Mouse (Mus musculus): ENCODE data around the gene Fkbp11.

Fkbp11 gene

DNA sequence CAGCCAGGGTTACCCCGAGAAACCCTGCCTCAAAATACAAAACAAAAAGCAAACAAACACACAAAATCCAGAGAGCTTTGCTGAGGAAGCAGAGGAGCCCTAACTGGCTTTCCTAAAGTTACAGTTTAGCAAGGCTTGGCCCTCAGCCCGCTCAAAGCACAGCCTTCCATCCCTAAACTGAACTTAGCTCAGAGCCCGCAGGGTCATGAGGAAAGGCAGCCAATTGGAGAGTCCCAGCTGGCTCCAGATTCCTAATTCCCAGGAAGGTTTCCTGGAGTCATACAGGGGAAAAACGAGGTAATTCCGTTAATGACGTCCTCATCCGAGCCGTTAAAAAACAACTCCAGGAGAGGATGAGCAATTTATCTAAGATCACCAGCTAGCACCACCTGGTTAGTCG lies 32.3 kb downstream of the Fkbp11 start:
- Histone ChIP-seq H3K27me3 (ENCODE audit: control insufficient read depth, insufficient read depth, low read length, poor library complexity, severe bottlenecking) (0 out of 2 replicates have a peak, but pooled peaks cover 1% of the 10 kb centered on the region), H3K36me3 (ENCODE audit: control insufficient read depth, insufficient read depth, low read length, poor library complexity, severe bottlenecking) (no peaks in the 10 kb centered on the region)
- DNase-seq (ENCODE audit: low read depth, low spot score) = no peak

DNA sequence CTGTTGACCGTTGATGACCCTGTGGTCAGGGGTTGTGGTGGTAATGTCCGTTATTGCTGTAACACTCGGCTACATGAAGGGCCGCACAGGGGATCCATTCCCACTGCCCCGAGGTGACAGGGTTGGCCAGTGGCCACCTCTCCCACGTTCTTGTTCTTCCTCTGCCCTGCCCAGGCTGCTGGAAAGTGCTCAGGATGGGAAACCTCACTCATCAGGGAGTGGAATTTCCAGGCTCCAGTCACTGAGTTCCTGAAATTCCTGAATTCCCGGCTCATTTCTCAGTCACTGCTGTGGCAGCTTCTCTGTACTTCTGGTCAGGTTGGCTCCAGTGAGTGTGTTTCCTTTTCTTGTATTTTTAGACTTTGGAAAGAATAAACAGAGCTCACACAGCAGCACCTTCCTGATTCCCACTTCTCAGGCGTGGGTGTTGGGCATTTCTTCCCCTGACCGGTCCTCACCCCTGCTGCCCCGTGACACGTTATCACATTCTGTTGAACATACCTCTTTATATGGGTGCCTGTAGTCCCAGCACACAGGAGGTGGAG lies 35.8 kb downstream of the Fkbp11 start:
- H3K36me3 ChIP-seq (ENCODE audit: control insufficient read depth, insufficient read depth, low read length, poor library complexity, severe bottlenecking) = no peaks in the 10 kb centered on the region
- H3K27me3 ChIP-seq (ENCODE audit: control insufficient read depth, insufficient read depth, low read length, poor library complexity, severe bottlenecking) = no peaks in the 10 kb centered on the region
- no peak for DNase-seq (ENCODE audit: low read depth, low spot score)

DNA sequence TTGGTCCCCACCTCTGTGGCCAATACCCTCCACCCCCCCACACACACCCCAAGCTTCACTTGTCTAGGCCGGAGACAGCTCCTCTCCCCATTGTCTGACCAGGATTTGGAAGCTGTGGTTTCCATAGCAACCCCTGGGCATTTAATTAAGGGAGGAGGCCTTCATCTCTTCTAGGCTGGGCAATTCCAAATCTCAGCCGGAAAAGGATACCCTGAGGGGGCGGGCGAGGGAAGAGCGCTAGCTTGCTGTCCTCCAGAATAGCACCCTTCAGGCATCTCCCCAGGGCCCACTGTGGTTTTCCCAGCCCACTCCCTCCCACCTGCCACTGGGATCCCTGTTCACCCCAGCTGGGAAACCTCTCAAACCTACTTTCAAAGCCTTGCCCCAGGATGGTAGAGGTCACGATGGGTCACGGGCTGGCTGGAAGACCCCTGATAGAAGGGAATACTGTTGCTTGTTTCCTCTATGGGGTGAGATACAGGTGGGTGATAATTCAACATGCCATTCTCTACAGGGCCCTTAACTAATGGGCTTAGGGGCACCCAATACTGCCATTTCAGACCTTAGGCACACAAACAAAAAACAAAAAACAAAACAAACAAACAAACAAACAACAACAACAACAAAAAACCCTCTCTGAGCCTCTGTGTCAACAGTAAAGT lies 36.4 kb downstream of the Fkbp11 start:
- H3K27me3 ChIP-seq (ENCODE audit: control insufficient read depth, insufficient read depth, low read length, poor library complexity, severe bottlenecking) = no peaks in the 10 kb centered on the region
- H3K36me3 ChIP-seq (ENCODE audit: control insufficient read depth, insufficient read depth, low read length, poor library complexity, severe bottlenecking) = no peaks in the 10 kb centered on the region

DNA sequence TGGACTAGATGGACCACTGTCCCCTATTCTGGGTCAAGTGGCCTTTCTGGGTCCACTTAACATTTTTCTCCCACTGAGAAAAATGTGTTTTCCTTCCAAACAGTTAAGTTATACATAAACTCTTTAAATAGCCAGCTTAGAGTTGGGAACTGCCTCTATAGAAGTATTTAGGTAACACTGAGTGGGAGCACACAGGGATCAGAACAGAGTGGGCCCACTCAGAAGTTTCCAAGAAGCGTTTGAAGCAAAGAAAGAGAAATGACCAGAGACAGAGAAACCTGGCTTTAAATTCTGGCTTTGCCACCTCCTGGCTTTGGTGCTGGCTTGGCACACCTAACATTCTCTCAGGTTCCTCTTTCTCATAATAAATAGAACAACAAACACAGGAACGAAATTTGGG lies 38.3 kb downstream of the Fkbp11 start:
- Histone ChIP-seq H3K27me3 (ENCODE audit: control insufficient read depth, insufficient read depth, low read length, poor library complexity, severe bottlenecking) (no peaks in the 10 kb centered on the region), H3K36me3 (ENCODE audit: control insufficient read depth, insufficient read depth, low read length, poor library complexity, severe bottlenecking) (no peaks in the 10 kb centered on the region)
- DNase-seq (ENCODE audit: low read depth, low spot score) = no peak

More for the DNA sequence above, 36.4 kb downstream of the Fkbp11 start:
- no peak for DNase-seq (ENCODE audit: low read depth, low spot score)

DNA sequence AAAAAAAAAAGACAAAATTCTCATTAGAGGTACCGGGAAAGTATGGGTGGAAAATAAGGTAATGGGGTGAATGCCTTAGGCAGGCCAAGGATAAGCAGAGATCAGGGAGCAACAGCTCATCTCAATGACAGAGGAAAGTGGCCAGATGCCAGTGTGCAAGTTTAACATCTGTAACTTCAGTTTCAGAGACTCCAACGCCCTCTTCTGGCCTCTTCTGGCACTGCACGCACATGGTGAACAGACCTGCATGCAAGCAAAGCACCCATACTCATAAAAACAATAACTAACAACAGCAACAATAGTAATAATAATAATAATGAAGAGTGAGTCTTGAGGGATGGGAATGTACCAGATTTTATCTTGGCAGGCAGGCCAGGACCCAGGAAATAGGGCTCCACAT lies 42.1 kb downstream of the Fkbp11 start:
- H3K36me3 ChIP-seq (ENCODE audit: control insufficient read depth, insufficient read depth, low read length, poor library complexity, severe bottlenecking) = no peaks in the 10 kb centered on the region
- DNase-seq (ENCODE audit: low read depth, low spot score) = no peak

GRCm38 (mm10) chr15:98683746-98684145 lies 44.3 kb downstream of the Fkbp11 start:
- no peak for DNase-seq (ENCODE audit: low read depth, low spot score)
- no peaks in the 10 kb centered on the region for H3K36me3 ChIP-seq (ENCODE audit: control insufficient read depth, insufficient read depth, low read length, poor library complexity, severe bottlenecking)
- no peaks in the 10 kb centered on the region for H3K27me3 ChIP-seq (ENCODE audit: control insufficient read depth, insufficient read depth, low read length, poor library complexity, severe bottlenecking)

More for the DNA sequence above, 42.1 kb downstream of the Fkbp11 start:
- H3K27me3 ChIP-seq (ENCODE audit: control insufficient read depth, insufficient read depth, low read length, poor library complexity, severe bottlenecking) = no peaks in the 10 kb centered on the region

- H3K27me3 ChIP-seq (ENCODE audit: control insufficient read depth, insufficient read depth, low read length, poor library complexity, severe bottlenecking) = no peaks in the 10 kb centered on the region
- no peaks in the 10 kb centered on the region for H3K36me3 ChIP-seq (ENCODE audit: control insufficient read depth, insufficient read depth, low read length, poor library complexity, severe bottlenecking)
- no peak for DNase-seq (ENCODE audit: low read depth, low spot score)
Measured at GRCm38 (mm10) chr15:98683177-98683576, 44.8 kb downstream of the Fkbp11 start.

DNA sequence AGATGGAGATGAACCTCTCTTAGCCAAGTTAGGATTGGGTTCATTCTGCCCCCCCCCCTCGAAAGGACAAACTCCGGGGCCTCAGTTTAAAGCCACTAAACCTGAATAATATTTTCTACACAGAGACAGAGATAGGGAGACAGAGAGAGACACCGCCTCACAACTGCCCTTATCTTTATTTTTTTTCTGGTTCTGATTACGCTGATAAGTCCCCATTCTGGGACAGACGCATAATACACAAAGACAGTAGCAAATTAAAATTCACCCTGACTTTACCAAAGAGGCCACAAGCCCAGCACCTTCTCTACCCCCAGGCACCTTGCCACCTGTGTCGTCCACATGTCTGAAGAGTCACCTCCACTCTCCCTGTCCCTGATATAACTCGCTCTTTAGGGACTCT lies 46.4 kb downstream of the Fkbp11 start:
- Histone ChIP-seq H3K36me3 (ENCODE audit: control insufficient read depth, insufficient read depth, low read length, poor library complexity, severe bottlenecking) (no peaks in the 10 kb centered on the region), H3K27me3 (ENCODE audit: control insufficient read depth, insufficient read depth, low read length, poor library complexity, severe bottlenecking) (no peaks in the 10 kb centered on the region)
- no peak for DNase-seq (ENCODE audit: low read depth, low spot score)

DNA sequence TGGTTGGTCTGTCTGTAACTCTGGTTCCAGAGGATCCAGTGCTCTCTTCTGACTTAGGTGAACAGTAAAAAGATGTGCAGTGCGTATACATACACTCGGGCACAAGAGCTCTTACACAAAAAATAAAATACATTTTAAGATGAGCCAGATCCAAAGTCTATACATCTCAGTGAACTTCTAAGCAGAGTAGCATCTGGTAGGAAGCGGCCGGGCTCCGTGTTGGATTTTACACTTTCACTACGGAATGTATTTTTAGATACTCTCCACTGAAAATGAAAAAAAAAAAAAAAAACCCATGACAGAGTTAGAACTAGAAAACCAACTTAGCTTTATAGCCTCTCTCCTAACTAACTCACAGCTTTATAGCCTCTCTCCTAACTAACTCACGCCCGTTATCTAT lies 47.3 kb downstream of the Fkbp11 start:
- Histone ChIP-seq H3K36me3 (ENCODE audit: control insufficient read depth, insufficient read depth, low read length, poor library complexity, severe bottlenecking) (no peaks in the 10 kb centered on the region), H3K27me3 (ENCODE audit: control insufficient read depth, insufficient read depth, low read length, poor library complexity, severe bottlenecking) (no peaks in the 10 kb centered on the region; the same call in 1 of the 2 replicates)
- DNase-seq (ENCODE audit: low read depth, low spot score) = no peak

DNA sequence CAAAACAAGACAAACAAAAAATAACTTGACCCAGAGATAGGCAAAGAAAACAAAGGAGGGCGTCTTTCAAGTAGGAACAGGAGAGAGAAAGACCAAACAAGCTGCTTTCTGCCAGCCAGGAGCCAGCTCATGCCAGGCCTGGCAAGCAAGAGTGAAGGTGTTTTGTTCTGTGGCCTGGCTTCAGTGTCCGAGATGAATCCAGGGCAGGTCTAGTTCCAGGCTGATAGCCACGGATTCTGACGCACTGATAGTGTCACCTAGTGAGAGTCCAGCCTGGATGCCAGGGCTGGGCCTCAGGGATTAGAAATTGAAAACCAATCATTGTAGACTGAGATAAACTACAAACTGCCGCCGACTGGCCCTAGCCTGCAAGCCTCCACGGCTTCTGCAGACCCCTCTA lies 50.0 kb downstream of the Fkbp11 start:
- peaks cover 4% of the 10 kb centered on the region for H3K27me3 ChIP-seq (ENCODE audit: control insufficient read depth, insufficient read depth, low read length, poor library complexity, severe bottlenecking)

GRCm38 (mm10) chr15:98676940-98677728 lies 50.9 kb downstream of the Fkbp11 start, which contains the start of gene Rnd1:
Gene Rnd1, minus strand, starts transcription at chr15:98677461.
- H3K27me3 ChIP-seq (ENCODE audit: control insufficient read depth, insufficient read depth, low read length, poor library complexity, severe bottlenecking) = peaks cover 4% of the 10 kb centered on the region
- DNase-seq (ENCODE audit: low read depth, low spot score) = peak; percentile 68
- H3K36me3 ChIP-seq (ENCODE audit: control insufficient read depth, insufficient read depth, low read length, poor library complexity, severe bottlenecking) = no peaks in the 10 kb centered on the region

More for the DNA sequence above, 50.0 kb downstream of the Fkbp11 start:
- no peaks in the 10 kb centered on the region for H3K36me3 ChIP-seq (ENCODE audit: control insufficient read depth, insufficient read depth, low read length, poor library complexity, severe bottlenecking)
- DNase-seq (ENCODE audit: low read depth, low spot score) = no peak

- peaks cover 4% of the 10 kb centered on the region for H3K27me3 ChIP-seq (ENCODE audit: control insufficient read depth, insufficient read depth, low read length, poor library complexity, severe bottlenecking)
- DNase-seq (ENCODE audit: low read depth, low spot score) = peak; percentile 20
- no peaks in the 10 kb centered on the region for H3K36me3 ChIP-seq (ENCODE audit: control insufficient read depth, insufficient read depth, low read length, poor library complexity, severe bottlenecking)
Measured at GRCm38 (mm10) chr15:98676471-98676870, 51.5 kb downstream of the Fkbp11 start.

GRCm38 (mm10) chr15:98675634-98676250 lies 52.3 kb downstream of the Fkbp11 start:
- H3K36me3 ChIP-seq (ENCODE audit: control insufficient read depth, insufficient read depth, low read length, poor library complexity, severe bottlenecking) = no peaks in the 10 kb centered on the region
- H3K27me3 ChIP-seq (ENCODE audit: control insufficient read depth, insufficient read depth, low read length, poor library complexity, severe bottlenecking) = peaks cover 4% of the 10 kb centered on the region
- no peak for DNase-seq (ENCODE audit: low read depth, low spot score)

GRCm38 (mm10) chr15:98674994-98675545 lies 52.9 kb downstream of the Fkbp11 start:
- Histone ChIP-seq H3K36me3 (ENCODE audit: control insufficient read depth, insufficient read depth, low read length, poor library complexity, severe bottlenecking) (no peaks in the 10 kb centered on the region), H3K27me3 (ENCODE audit: control insufficient read depth, insufficient read depth, low read length, poor library complexity, severe bottlenecking) (peaks cover 4% of the 10 kb centered on the region)
- DNase-seq (ENCODE audit: low read depth, low spot score) = no peak
